Mouse (Mus musculus): ENCODE data around the gene Kctd19.
A peak's percentile ranks its signal among the peaks of the same experiment; 100 is the strongest.

The Kctd19 gene

DNA sequence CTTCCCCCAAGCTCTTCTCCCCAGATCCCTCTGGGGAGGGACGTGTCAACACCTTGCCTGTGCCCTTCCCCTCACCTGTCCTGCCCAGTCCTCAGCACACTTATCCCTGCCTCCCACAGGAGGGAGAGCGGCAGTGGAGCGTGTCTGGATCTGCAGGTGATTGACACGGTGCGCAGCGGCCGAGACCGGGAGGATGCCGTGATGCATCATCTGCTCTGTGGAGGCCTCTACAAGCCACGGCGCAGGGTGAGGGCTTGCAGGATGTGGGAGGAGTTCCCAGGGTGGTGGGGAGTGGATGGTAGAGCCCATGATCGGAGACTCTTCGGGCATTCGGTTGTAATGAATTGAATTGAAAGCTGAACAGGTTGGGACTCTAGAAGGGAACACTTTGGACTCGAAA, 54.1 kb downstream of the Kctd19 start:
- no peak for DNase-seq (ENCODE audit: low read depth, low spot score)
- H3K36me3 ChIP-seq (ENCODE audit: control insufficient read depth, insufficient read depth, low read length, poor library complexity, severe bottlenecking), result no peaks in the 10 kb centered on the region
- no peaks in the 10 kb centered on the region; the same call in 1 of the 2 replicates for H3K27me3 ChIP-seq (ENCODE audit: control insufficient read depth, insufficient read depth, low read length, poor library complexity, severe bottlenecking)

GRCm38 (mm10) chr8:105356681-105357080, 56.6 kb downstream of the Kctd19 start:
- no peaks in the 10 kb centered on the region; the same call in 1 of the 2 replicates for H3K27me3 ChIP-seq (ENCODE audit: control insufficient read depth, insufficient read depth, low read length, poor library complexity, severe bottlenecking)
- no peak for DNase-seq (ENCODE audit: low read depth, low spot score)
- H3K36me3 ChIP-seq (ENCODE audit: control insufficient read depth, insufficient read depth, low read length, poor library complexity, severe bottlenecking), result no peaks in the 10 kb centered on the region

GRCm38 (mm10) chr8:105355179-105356024, 57.9 kb downstream of the Kctd19 start:
- no peaks in the 10 kb centered on the region; the same call in 1 of the 2 replicates for H3K27me3 ChIP-seq (ENCODE audit: control insufficient read depth, insufficient read depth, low read length, poor library complexity, severe bottlenecking)
- H3K36me3 ChIP-seq (ENCODE audit: control insufficient read depth, insufficient read depth, low read length, poor library complexity, severe bottlenecking), result no peaks in the 10 kb centered on the region
- peak; percentile 64 for DNase-seq (ENCODE audit: low read depth, low spot score)

GRCm38 (mm10) chr8:105354549-105354948, 58.8 kb downstream of the Kctd19 start:
- Histone ChIP-seq H3K27me3 (ENCODE audit: control insufficient read depth, insufficient read depth, low read length, poor library complexity, severe bottlenecking) (no peaks in the 10 kb centered on the region; the same call in 1 of the 2 replicates), H3K36me3 (ENCODE audit: control insufficient read depth, insufficient read depth, low read length, poor library complexity, severe bottlenecking) (no peaks in the 10 kb centered on the region)
- DNase-seq (ENCODE audit: low read depth, low spot score), result no peak

DNA sequence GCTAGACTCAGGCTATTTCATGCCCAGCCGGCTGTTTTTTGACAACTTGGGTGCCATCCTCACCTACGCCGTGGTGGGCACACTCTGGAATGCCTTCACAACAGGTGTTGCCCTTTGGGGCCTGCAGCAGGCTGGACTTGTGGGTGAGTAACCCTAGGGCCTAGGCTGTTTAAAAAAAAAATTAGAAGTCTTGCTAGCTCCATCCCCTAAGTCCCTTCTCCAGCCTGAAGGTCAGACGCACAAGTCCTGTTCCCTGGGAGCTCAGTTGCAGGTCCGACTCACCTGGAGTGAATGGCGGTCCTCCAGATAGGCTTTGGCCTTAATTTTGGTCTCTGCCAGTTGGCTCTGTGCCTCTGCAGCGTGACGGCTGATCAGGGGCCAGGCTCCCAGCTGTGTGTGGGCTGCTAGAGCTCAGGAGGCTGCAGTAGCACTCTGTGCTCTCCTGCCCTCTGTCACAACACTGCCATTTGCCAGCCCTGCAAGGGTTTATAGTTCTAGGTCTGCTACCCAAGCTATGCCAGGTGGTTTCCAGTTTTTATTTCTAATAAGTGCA, 59.6 kb downstream of the Kctd19 start:
- DNase-seq (ENCODE audit: low read depth, low spot score), result no peak
- Histone ChIP-seq H3K27me3 (ENCODE audit: control insufficient read depth, insufficient read depth, low read length, poor library complexity, severe bottlenecking) (no peaks in the 10 kb centered on the region), H3K36me3 (ENCODE audit: control insufficient read depth, insufficient read depth, low read length, poor library complexity, severe bottlenecking) (no peaks in the 10 kb centered on the region)

DNA sequence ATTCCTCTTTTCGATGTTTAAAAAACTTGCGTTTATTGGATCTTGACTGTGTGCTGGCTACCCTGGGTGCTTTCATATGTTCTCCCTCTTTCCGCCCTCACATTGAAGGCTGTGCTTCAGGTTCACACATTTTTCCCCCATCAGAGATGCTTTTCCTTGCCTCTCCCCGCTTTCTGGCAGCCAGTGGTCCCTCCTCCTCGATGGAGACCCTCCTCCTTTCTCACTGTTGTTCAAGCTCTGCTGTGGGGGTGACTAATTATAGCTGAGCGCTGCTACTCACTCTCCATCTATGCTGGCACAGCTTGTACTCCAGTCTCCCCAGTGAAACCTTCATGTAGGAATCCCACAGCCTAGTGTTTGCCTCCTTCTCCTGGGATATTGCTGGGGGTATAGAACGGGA, 63.1 kb downstream of the Kctd19 start:
- no peaks in the 10 kb centered on the region for H3K27me3 ChIP-seq (ENCODE audit: control insufficient read depth, insufficient read depth, low read length, poor library complexity, severe bottlenecking)
- H3K36me3 ChIP-seq (ENCODE audit: control insufficient read depth, insufficient read depth, low read length, poor library complexity, severe bottlenecking), result no peaks in the 10 kb centered on the region
- DNase-seq (ENCODE audit: low read depth, low spot score), result no peak

GRCm38 (mm10) chr8:105349096-105349771, 64.1 kb downstream of the Kctd19 start:
- Histone ChIP-seq H3K36me3 (ENCODE audit: control insufficient read depth, insufficient read depth, low read length, poor library complexity, severe bottlenecking) (no peaks in the 10 kb centered on the region), H3K27me3 (ENCODE audit: control insufficient read depth, insufficient read depth, low read length, poor library complexity, severe bottlenecking) (no peaks in the 10 kb centered on the region)
- DNase-seq (ENCODE audit: low read depth, low spot score), result peak; percentile 38

DNA sequence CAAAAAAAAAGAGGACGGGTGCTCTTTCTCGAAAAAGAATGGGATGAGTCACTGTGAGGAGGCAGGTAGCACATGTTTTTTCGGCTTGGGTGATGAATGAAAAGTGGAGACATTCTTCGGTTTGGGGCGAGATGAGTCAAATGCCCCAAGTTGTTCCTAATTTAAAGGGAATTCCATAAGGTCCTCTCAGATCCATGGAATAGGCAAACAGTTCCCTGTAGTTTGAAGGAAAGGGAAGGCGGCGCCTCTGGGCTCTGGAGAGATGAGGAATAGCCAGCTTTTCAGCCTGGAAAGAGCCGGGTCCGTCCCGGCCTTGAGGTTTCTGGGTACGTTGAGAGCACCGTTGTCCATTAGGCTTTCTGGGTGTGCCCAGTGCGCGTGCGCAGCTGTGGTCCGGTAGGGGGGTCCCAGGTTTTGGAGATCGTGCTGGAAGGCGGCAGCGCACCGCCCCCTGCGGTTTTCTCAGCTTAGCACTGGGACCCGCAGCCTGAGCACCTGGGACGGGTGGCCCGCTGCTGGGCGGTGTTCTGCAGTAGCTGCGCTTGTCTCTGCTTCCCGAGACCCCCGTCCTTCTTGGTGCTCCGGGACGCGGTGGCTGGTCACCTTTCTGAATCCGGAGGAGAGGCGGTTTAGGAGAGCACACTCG, 64.7 kb downstream of the Kctd19 start, which contains the start of gene Slc9a5:
TSS of gene Slc9a5 (plus strand) at position 394 of the 646 bp plus-strand sequence.
- Histone ChIP-seq H3K27me3 (ENCODE audit: control insufficient read depth, insufficient read depth, low read length, poor library complexity, severe bottlenecking) (no peaks in the 10 kb centered on the region), H3K36me3 (ENCODE audit: control insufficient read depth, insufficient read depth, low read length, poor library complexity, severe bottlenecking) (no peaks in the 10 kb centered on the region)
- peak; percentile 55 for DNase-seq (ENCODE audit: low read depth, low spot score)

DNA sequence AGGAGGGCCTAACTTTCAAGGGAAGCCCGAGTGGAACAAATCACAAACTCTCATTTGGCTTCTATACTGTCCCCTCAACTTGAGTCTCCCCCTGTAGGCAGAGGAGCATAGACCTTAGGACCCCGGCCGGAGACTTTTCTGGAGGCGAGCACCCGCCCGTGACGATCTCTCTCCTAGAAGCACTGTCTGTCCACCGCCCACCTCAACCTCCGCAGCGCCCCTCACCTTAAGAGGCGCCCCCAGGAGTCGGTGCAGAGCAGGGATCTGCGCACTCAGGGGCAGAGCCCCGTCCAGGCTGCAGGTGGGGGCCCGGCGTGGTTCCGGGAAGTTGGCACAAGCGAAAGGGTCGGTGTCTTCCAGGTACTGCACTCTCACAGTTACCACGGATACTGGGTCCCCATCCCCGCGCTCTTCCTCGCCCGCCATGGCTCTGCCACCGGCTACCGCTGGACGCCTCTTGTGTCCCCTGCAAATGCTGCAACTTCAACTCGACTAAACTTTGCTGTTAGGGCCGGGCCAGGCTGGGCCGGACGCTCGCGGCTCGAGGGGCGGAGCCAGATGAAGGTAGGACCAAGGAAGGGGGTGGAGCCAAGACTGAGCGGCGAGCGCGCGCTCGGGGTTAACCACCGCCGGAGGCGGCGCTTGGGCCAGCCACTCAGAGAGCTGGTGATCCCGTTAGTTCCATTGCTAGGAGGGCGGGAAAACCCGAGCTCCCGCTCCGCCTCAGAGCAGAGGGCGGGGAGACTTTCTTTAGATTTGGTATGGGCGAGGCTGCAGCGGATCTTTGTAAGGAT, 65.7 kb downstream of the Kctd19 start, which contains the start of gene Fhod1:
TSS of gene Fhod1 (minus strand) at position 526 of the 794 bp plus-strand sequence.
- DNase-seq (ENCODE audit: low read depth, low spot score), result peak; percentile 92
- H3K27me3 ChIP-seq (ENCODE audit: control insufficient read depth, insufficient read depth, low read length, poor library complexity, severe bottlenecking), result no peaks in the 10 kb centered on the region
- H3K36me3 ChIP-seq (ENCODE audit: control insufficient read depth, insufficient read depth, low read length, poor library complexity, severe bottlenecking), result no peaks in the 10 kb centered on the region

GRCm38 (mm10) chr8:105346611-105347427, 66.5 kb downstream of the Kctd19 start:
- H3K27me3 ChIP-seq (ENCODE audit: control insufficient read depth, insufficient read depth, low read length, poor library complexity, severe bottlenecking), result no peaks in the 10 kb centered on the region
- DNase-seq (ENCODE audit: low read depth, low spot score), result peak; percentile 20
- no peaks in the 10 kb centered on the region for H3K36me3 ChIP-seq (ENCODE audit: control insufficient read depth, insufficient read depth, low read length, poor library complexity, severe bottlenecking)

DNA sequence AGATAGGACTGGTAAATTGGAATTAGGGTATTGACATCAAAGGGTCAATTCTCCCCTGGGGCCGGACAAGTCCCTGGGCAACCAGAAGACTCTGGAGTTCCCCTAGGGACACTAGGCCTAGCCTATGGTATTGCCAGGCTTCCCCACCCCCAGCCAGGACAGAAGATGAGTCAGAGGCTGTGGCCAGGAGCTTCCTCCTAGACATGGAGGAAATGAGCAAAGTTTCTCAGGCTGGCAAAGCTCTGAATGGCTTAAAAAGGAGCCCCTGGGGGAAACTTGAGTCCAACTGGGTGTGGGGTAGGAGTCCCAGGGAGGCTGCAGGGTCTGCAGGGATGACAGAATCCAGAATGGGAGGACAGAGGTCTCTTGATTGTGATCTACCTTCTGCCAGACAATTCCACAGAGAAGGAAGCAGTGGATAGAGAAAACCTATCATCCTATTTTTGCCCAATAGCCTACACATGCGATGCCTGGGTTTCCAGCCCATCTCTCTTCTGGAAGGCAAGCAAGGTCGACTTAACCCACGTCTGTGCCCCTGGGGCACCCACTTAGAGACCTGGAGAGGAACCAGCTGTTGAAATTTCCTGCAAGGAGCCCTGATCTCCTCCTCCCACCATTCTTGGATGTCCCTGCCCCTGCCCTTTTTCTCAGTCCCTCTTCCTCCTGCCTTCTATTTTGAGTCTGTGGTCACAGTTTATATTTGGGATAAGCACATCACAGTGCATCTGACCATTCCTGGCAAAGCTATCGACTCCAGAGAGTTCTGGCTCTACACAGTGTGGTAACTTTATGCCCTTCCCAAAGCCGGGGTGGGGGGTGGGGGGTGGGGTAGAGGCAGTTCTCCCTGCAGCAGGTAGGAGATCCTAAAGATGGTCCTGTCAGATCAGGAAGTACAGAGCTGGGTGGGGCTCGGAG, 68.0 kb downstream of the Kctd19 start:
- no peak for DNase-seq (ENCODE audit: low read depth, low spot score)
- Histone ChIP-seq H3K36me3 (ENCODE audit: control insufficient read depth, insufficient read depth, low read length, poor library complexity, severe bottlenecking) (no peaks in the 10 kb centered on the region), H3K27me3 (ENCODE audit: control insufficient read depth, insufficient read depth, low read length, poor library complexity, severe bottlenecking) (no peaks in the 10 kb centered on the region)

DNA sequence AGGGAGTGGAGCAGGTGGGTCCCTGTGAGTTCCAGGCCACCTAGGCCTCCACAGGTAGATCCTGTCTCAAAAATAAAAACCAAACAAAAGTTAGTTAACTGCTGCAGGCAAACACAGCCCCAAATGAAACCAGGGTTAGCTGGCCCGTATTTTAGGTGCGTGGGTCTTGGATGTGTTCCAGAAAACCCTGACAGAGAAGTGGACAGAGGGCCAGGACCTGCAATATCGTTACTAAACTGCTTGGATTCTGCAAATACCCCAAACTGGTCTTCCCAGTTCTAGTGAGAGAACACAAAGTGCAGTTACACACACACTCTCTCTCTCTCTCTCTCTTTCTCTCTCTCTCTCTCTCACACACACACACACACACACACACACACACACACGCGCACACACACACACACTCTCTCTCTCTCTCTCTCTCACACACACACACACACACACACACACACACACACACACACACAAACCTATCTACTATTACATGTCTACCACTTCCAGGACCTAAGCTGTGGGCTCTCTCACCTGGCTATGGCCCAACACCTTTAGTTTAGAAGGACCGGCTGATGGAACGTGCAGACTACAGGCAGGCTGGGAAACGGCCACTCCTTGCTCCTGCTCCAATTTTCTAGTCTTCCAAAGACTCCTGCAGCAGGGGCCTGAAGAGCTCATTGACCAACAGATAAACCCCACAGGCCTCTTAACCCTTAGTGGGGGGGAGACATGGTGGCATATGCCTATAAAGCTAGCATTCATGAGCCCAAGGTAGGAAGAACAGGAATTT, 69.3 kb downstream of the Kctd19 start:
- DNase-seq (ENCODE audit: low read depth, low spot score), result no peak
- H3K36me3 ChIP-seq (ENCODE audit: control insufficient read depth, insufficient read depth, low read length, poor library complexity, severe bottlenecking), result no peaks in the 10 kb centered on the region
- H3K27me3 ChIP-seq (ENCODE audit: control insufficient read depth, insufficient read depth, low read length, poor library complexity, severe bottlenecking), result no peaks in the 10 kb centered on the region
